Mouse (Mus musculus): Measurements from ENCODE around the gene Cwh43. TPM values are rescaled to one million over a fixed set of nuclear protein-coding genes. Genes with fewer than 3 reads are reported as not detected.
A peak's percentile ranks its signal among the peaks of the same experiment; 100 is the strongest.

The Cwh43 gene
- polyA plus RNA-seq, 1 experiment from 2014 or later, result 0.34 TPM

GRCm38 (mm10) chr5:73500867-73501440 lies 95.1 kb downstream of the Cwh43 start:
- 63% methylated on average over 7 of the region's 7 CpGs for WGBS

GRCm38 (mm10) chr5:73502422-73502821 lies 96.5 kb downstream of the Cwh43 start:
- no peak for TF ChIP-seq CTCF (IDR thresholded peaks at IDR 0.05; ENCODE audit: low read depth)
- ATAC-seq, result no peak
- 0 out of 2 replicates have a peak, but pooled peaks cover 7% of the 10 kb centered on the region for H3K4me1 ChIP-seq (replicated peaks; ENCODE audit: control insufficient read depth, insufficient read depth, low read length)
- no peaks in the 10 kb centered on the region for H3K36me3 ChIP-seq (ENCODE audit: control insufficient read depth, insufficient read depth)
- H3K9ac ChIP-seq (ENCODE audit: low read depth, low read length), result no peak overlapping the region
- 90% methylated on average over 9 of the region's 9 CpGs for WGBS
- no peak overlapping the region for H3K4me3 ChIP-seq (ENCODE audit: low read depth, low read length)
- H3K9me3 ChIP-seq (ENCODE audit: control insufficient read depth), result no peaks in the 10 kb centered on the region
- no peak overlapping the region for H3K4me2 ChIP-seq (replicated peaks; ENCODE audit: low read depth)
- H3K27ac ChIP-seq (ENCODE audit: low read depth, low read length), result no peak overlapping the region
- H3K27me3 ChIP-seq (replicated peaks; ENCODE audit: control insufficient read depth, insufficient read depth, low read length), result no peaks in the 10 kb centered on the region

More at GRCm38 (mm10) chr5:73500867-73501440, 95.1 kb downstream of the Cwh43 start:
- H3K4me2 ChIP-seq (replicated peaks; ENCODE audit: low read depth), result no peak overlapping the region
- H3K4me1 ChIP-seq (replicated peaks; ENCODE audit: control insufficient read depth, insufficient read depth, low read length), result 0 out of 2 replicates have a peak, but pooled peaks cover 7% of the 10 kb centered on the region
- H3K36me3 ChIP-seq (ENCODE audit: control insufficient read depth, insufficient read depth), result no peaks in the 10 kb centered on the region
- peak; percentile 73 for ATAC-seq
- H3K9ac ChIP-seq (ENCODE audit: low read depth, low read length), result no peak overlapping the region
- H3K4me3 ChIP-seq (ENCODE audit: low read depth, low read length), result no peak overlapping the region
- no peaks in the 10 kb centered on the region for H3K27me3 ChIP-seq (replicated peaks; ENCODE audit: control insufficient read depth, insufficient read depth, low read length)
- no peaks in the 10 kb centered on the region for H3K9me3 ChIP-seq (ENCODE audit: control insufficient read depth)
- TF ChIP-seq CTCF (IDR thresholded peaks at IDR 0.05; ENCODE audit: low read depth), result no peak
- H3K27ac ChIP-seq (ENCODE audit: low read depth, low read length), result 0 out of 2 replicates have a peak overlapping the region, but pooled peaks have one; percentile 28

Other genes starting within 250 kb of the Cwh43 start
- 27.8 and 28.2 TPM in 2 replicates for gene Fryl, start 149.5 kb upstream of the Cwh43 start, polyA plus RNA-seq (2015; fragmentation: Nextera tagmentation; extraction: Ambion mirVana)
- 153 and 156 TPM in 2 replicates for gene Ociad1, start 113.3 kb upstream of the Cwh43 start, polyA plus RNA-seq (2015; fragmentation: Nextera tagmentation; extraction: Ambion mirVana)
- gene Ociad2, start 65.0 kb upstream of the Cwh43 start, polyA plus RNA-seq (2015; fragmentation: Nextera tagmentation; extraction: Ambion mirVana), result 225 and 241 TPM in 2 replicates
- gene Dcun1d4, start 74.9 kb downstream of the Cwh43 start, polyA plus RNA-seq (2015; fragmentation: Nextera tagmentation; extraction: Ambion mirVana), result 14.8 and 16.3 TPM in 2 replicates
- gene Lrrc66, start 226.5 kb downstream of the Cwh43 start, polyA plus RNA-seq (2015; fragmentation: Nextera tagmentation; extraction: Ambion mirVana), result 14.6 and 15.3 TPM in 2 replicates
- 8.2 and 8.5 TPM in 2 replicates for gene Sgcb, start 241.7 kb downstream of the Cwh43 start, polyA plus RNA-seq (2015; fragmentation: Nextera tagmentation; extraction: Ambion mirVana)
- 0.17 and 0.18 TPM in 2 replicates for gene Spata18, start 245.3 kb downstream of the Cwh43 start, polyA plus RNA-seq (2015; fragmentation: Nextera tagmentation; extraction: Ambion mirVana)

Data from intestine, postnatal 0 days (tissue).